Mouse (Mus musculus): ENCODE results near the gene Eef1akmt3. TPM values are rescaled to one million over a fixed set of nuclear protein-coding genes. Genes with fewer than 3 reads are reported as not detected.
A peak's percentile ranks its signal among the peaks of the same experiment; 100 is the strongest.

Gene Eef1akmt3
- polyA plus RNA-seq (2015; fragmentation: Nextera tagmentation; extraction: Ambion mirVana): 0.07 and 0.14 TPM in 2 replicates

- Histone ChIP-seq H3K27ac (no peak within 1 kb of the TSS; the same call in 1 of the 2 replicates), H3K9me3 (replicated peaks) (no peaks in the 10 kb centered on the region), H3K27me3 (peaks cover 48% of the 10 kb centered on the region), H3K36me3 (peaks cover 23% of the 10 kb centered on the region), H3K4me3 (replicated peaks) (peak within 1 kb of the TSS; percentile 78), H3K4me1 (replicated peaks) (peaks cover 28% of the 10 kb centered on the region), H3K4me2 (peak within 1 kb of the TSS; percentile 94), H3K9ac (peak within 1 kb of the TSS; percentile 70)
- DNase-seq: peak; percentile 28
- under 1% methylated on average over 28 of the region's 28 CpGs for WGBS (ENCODE audit: insufficient replicate concordance)
- peak; percentile 50 for ATAC-seq (ENCODE audit: low read depth)
Measured at GRCm38 (mm10) chr10:127041274-127041766, at the start of gene Eef1akmt3, which contains the start of gene Mettl1. Gene Eef1akmt3, minus strand, starts transcription at chr10:127041513. Gene Mettl1, plus strand, starts transcription at chr10:127041414.

DNA sequence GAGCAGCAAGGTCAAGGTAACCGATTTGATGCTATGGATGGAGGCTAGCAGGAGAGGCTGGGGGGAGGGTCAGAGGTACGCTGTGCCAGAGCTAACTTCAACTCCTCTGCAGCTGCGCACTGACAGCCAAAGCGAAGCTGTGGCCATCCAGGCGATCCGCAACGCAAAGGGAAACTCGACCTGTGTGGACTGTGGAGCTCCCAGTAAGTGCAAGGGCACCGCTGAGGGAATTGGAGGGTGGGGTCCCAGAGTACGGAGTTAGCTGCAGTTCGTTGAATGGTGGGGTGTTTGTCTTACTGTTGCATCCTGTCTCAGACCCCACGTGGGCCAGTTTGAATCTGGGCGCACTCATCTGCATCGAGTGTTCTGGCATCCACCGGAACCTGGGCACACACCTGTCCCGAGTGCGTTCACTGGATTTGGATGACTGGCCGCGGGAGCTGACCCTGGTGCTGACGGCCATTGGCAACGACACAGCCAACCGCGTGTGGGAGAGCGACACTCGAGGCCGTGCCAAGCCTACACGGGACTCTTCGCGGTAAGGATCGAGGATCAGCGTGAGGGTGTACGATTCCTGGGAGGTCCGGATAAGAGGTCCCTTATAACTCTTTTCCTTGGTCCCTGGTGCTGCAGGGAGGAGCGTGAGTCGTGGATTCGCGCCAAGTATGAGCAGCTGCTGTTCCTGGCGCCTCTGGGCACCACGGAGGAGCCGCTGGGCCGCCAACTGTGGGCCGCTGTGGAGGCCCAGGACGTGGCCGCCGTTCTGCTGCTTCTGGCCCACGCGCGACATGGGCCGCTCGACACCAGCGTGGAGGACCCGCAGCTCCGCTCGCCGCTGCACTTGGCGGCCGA lies 49.5 kb upstream of the Eef1akmt3 start:
- peaks cover 35% of the 10 kb centered on the region for H3K27me3 ChIP-seq
- DNase-seq (no peak), ATAC-seq (ENCODE audit: low read depth) (no peak)
- 50% methylated on average over 57 of the region's 57 CpGs for WGBS (ENCODE audit: insufficient replicate concordance)
- no peak overlapping the region for H3K9ac ChIP-seq
- no peak overlapping the region for H3K4me3 ChIP-seq (replicated peaks)
- H3K9me3 ChIP-seq (replicated peaks): no peaks in the 10 kb centered on the region
- peaks cover 40% of the 10 kb centered on the region for H3K4me1 ChIP-seq (replicated peaks)
- H3K4me2 ChIP-seq: peak overlapping the region; percentile 44; the same call in 1 of the 2 replicates
- H3K36me3 ChIP-seq: peaks cover 13% of the 10 kb centered on the region
- no peak overlapping the region for H3K27ac ChIP-seq

- ATAC-seq (ENCODE audit: low read depth) (no peak), DNase-seq (no peak)
- H3K4me3 ChIP-seq (replicated peaks): no peak overlapping the region
- no peak overlapping the region for H3K4me2 ChIP-seq
- H3K36me3 ChIP-seq: no peaks in the 10 kb centered on the region
- peaks cover 24% of the 10 kb centered on the region for H3K4me1 ChIP-seq (replicated peaks)
- peaks cover 52% of the 10 kb centered on the region for H3K27me3 ChIP-seq
- WGBS (ENCODE audit: insufficient replicate concordance): 70% methylated on average over 6 of the region's 6 CpGs
- H3K9ac ChIP-seq: no peak overlapping the region
- no peaks in the 10 kb centered on the region for H3K9me3 ChIP-seq (replicated peaks)
- no peak overlapping the region for H3K27ac ChIP-seq
Measured at GRCm38 (mm10) chr10:127085633-127086032, 44.3 kb upstream of the Eef1akmt3 start.

GRCm38 (mm10) chr10:127085052-127085451 lies 43.7 kb upstream of the Eef1akmt3 start:
- Histone ChIP-seq H3K9me3 (replicated peaks) (no peaks in the 10 kb centered on the region), H3K4me3 (replicated peaks) (no peak overlapping the region), H3K36me3 (no peaks in the 10 kb centered on the region), H3K27me3 (peaks cover 52% of the 10 kb centered on the region), H3K4me1 (replicated peaks) (peaks cover 27% of the 10 kb centered on the region), H3K9ac (no peak overlapping the region), H3K4me2 (no peak overlapping the region), H3K27ac (no peak overlapping the region)
- WGBS (ENCODE audit: insufficient replicate concordance): 75% methylated on average over 9 of the region's 9 CpGs
- ATAC-seq (ENCODE audit: low read depth) (no peak), DNase-seq (no peak)

GRCm38 (mm10) chr10:127083915-127084306 lies 42.6 kb upstream of the Eef1akmt3 start:
- Histone ChIP-seq H3K4me1 (replicated peaks) (peaks cover 38% of the 10 kb centered on the region), H3K27ac (no peak overlapping the region), H3K4me3 (replicated peaks) (no peak overlapping the region), H3K4me2 (no peak overlapping the region), H3K36me3 (no peaks in the 10 kb centered on the region; the same call in 1 of the 2 replicates), H3K9me3 (replicated peaks) (no peaks in the 10 kb centered on the region), H3K27me3 (peaks cover 52% of the 10 kb centered on the region), H3K9ac (no peak overlapping the region)
- WGBS (ENCODE audit: insufficient replicate concordance): 65% methylated on average over 5 of the region's 5 CpGs
- ATAC-seq (ENCODE audit: low read depth) (no peak), DNase-seq (no peak)

DNA sequence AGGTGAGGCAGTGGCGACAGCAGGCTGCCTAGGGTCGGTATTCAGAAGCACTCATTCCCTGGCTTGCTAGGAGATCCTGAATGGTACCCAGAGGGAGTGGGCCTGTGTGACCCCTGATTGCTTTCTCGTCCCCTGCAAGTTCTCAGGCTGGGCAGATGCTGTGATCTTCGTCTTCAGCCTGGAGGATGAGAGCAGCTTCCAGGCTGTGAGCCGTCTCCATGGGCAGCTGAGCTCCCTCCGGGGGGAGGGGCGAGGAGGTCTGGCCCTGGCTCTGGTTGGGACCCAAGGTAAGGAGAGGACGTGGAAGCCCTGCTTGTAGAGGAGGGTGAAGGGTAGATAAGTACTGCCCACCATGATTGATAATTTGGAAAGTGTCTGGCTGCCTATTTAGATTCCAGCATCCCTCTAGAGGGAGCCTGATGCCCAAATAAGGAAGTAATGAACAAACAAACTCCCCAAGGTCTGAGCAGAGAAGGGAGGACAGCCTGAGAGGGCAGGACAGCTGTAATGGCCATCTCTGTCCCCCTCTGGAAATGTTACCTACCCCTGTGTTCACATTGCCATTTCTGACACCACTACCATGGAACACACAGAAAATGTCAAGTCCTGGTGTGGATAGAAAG lies 42.1 kb upstream of the Eef1akmt3 start:
- peaks cover 43% of the 10 kb centered on the region for H3K4me1 ChIP-seq (replicated peaks)
- no peaks in the 10 kb centered on the region; the same call in 1 of the 2 replicates for H3K36me3 ChIP-seq
- 59% methylated on average over 8 of the region's 8 CpGs for WGBS (ENCODE audit: insufficient replicate concordance)
- no peak overlapping the region for H3K9ac ChIP-seq
- H3K27me3 ChIP-seq: peaks cover 56% of the 10 kb centered on the region
- no peak overlapping the region for H3K4me2 ChIP-seq
- DNase-seq (no peak), ATAC-seq (ENCODE audit: low read depth) (no peak)
- no peak overlapping the region for H3K4me3 ChIP-seq (replicated peaks)
- no peak overlapping the region for H3K27ac ChIP-seq
- H3K9me3 ChIP-seq (replicated peaks): no peaks in the 10 kb centered on the region

- Histone ChIP-seq H3K27me3 (peaks cover 68% of the 10 kb centered on the region), H3K27ac (no peak overlapping the region), H3K4me3 (replicated peaks) (no peak overlapping the region), H3K4me1 (replicated peaks) (peaks cover 56% of the 10 kb centered on the region), H3K9me3 (replicated peaks) (no peaks in the 10 kb centered on the region), H3K36me3 (no peaks in the 10 kb centered on the region; the same call in 1 of the 2 replicates), H3K4me2 (peak overlapping the region; percentile 50; the same call in 1 of the 2 replicates), H3K9ac (no peak overlapping the region)
- 49% methylated on average over 8 of the region's 8 CpGs for WGBS (ENCODE audit: insufficient replicate concordance)
- DNase-seq (no peak), ATAC-seq (ENCODE audit: low read depth) (no peak)
Measured at GRCm38 (mm10) chr10:127081996-127082620, 40.8 kb upstream of the Eef1akmt3 start.

- ATAC-seq (ENCODE audit: low read depth) (no peak), DNase-seq (no peak)
- Histone ChIP-seq H3K9ac (no peak overlapping the region), H3K27ac (no peak overlapping the region), H3K9me3 (replicated peaks) (no peaks in the 10 kb centered on the region), H3K36me3 (no peaks in the 10 kb centered on the region; the same call in 1 of the 2 replicates), H3K4me1 (replicated peaks) (peaks cover 65% of the 10 kb centered on the region), H3K4me2 (peak overlapping the region; percentile 50), H3K27me3 (peaks cover 76% of the 10 kb centered on the region), H3K4me3 (replicated peaks) (peak overlapping the region; percentile 26)
- 22% methylated on average over 48 of the region's 48 CpGs for WGBS (ENCODE audit: insufficient replicate concordance)
Measured at GRCm38 (mm10) chr10:127080901-127081780, 39.8 kb upstream of the Eef1akmt3 start.

DNA sequence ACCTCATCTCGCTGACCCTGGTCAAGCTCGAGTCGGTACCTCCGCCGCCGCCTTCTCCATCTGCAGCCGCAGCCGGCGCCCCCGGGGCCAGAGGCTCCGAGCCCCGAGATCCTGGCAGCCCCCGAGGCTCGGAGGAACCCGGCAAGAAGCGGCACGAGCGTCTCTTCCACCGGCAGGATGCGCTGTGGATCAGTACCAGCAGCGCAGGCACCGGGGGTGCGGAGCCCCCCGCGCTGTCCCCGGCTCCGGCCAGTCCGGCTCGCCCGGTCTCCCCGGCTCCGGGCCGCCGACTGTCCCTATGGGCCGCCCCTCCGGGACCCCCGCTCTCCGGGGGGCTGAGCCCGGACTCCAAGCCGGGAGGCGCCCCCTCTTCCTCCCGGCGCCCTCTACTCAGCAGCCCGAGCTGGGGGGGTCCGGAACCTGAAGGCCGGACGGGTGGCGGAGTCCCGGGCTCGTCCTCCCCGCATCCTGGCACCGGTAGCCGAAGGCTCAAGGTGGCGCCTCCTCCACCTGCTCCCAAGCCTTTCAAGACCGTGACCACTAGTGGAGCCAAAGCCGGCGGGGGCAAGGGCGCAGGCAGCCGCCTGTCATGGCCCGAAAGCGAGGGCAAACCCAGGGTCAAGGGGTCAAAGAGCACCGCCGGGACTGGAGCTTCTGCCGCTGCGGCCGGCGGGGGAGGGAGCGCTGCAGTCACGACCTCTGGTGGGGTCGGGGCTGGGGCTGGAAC lies 38.5 kb upstream of the Eef1akmt3 start:
- Histone ChIP-seq H3K4me2 (peak overlapping the region; percentile 70), H3K4me3 (replicated peaks) (peak overlapping the region; percentile 49), H3K4me1 (replicated peaks) (peaks cover 78% of the 10 kb centered on the region), H3K36me3 (no peaks in the 10 kb centered on the region; the same call in 1 of the 2 replicates), H3K9me3 (replicated peaks) (no peaks in the 10 kb centered on the region), H3K27ac (no peak overlapping the region), H3K9ac (peak overlapping the region; percentile 36; the same call in 1 of the 2 replicates), H3K27me3 (peaks cover 88% of the 10 kb centered on the region)
- ATAC-seq (ENCODE audit: low read depth) (no peak), DNase-seq (no peak)
- 37% methylated on average over 64 of the region's 70 CpGs for WGBS (ENCODE audit: insufficient replicate concordance)

All from liver, embryonic 13.5 days (tissue).